Mouse (Mus musculus) right cerebral cortex, postnatal 10 days (tissue): ENCODE measurements around the gene Vstm4.

Experiments used
- DNase-seq, 2 experiments: peaks; one replicate each; pipeline ENCODE4 v3.0.0; 2021; ENCODE audit warnings: low spot score in 2 of 2

Gene Vstm4

DNA sequence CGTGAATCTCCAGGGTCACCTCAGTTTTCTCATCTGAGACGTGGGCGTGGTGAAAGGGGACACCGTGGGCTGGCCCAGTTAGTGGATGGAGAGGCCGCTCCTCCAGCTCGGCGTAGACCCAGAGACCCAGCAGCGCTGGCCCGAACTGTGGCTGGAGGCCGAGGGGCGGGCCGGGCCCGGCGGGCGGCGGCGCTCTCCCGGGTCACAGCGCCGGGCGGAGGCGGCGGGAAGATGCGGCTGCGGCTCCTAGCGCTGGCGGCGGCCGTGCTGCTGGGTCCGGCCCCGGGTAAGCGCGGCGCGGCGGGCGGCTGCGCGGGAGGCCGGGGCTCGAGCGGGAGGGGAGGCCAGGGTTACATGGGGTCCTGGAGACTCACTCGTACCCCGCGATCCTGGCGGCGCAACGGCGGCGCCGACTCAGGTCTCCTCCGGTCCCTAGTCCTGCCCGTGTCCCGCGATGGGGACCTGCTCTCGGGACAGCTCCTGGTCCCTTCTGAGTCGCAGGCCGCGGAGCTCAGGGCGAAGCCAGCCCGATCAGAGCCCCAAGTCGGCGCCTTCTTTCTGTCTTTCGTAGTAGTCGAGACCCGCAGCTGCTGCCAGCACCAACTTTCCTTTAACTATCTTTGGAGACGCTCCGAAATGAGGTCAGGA is at the start of gene Vstm4:
Gene Vstm4, plus strand, starts transcription at position 76 of the 648 bp plus-strand sequence.
- DNase-seq, result peak; percentile 55 to 65

DNA sequence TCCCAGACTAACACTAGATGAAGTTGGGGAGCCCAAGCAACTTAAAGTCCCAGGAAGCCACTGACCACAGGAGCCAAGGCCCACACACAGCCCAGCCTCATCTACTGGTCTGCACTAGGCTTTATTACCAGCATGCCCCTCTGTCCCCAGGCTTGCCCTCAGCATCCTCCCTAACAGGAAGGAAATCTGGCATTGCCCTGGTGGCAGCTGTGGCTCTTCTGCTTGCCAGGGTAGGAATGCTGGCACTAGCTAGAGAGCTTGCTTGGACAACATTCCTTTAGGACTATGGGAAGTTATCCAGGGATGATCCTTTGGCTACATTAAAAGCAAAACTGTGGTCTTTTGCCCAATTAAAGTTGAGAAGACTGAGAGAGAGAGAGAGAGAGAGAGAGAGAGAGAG is 46.4 kb upstream of the Vstm4 start:
- DNase-seq, result no peak

DNA sequence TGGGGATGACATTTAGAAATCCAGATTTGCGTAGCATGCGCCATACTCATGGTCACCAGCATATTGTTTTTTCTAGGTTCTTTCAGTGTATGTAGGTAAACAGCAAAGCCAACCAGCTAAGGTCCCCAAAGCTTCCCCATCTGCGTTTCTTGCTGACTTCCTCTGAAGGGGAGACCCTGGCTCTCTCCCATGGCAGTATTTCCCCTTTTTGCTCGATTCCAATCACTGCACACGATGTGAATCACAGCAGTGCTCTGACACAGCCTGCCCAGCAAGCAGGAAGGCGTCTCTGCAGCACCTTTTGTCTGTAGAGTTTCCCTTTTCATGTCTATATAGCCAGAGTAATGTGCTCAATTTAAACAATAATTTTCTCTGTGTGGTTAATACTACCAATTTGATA is 44.1 kb upstream of the Vstm4 start:
- peak; percentile 26 for DNase-seq

DNA sequence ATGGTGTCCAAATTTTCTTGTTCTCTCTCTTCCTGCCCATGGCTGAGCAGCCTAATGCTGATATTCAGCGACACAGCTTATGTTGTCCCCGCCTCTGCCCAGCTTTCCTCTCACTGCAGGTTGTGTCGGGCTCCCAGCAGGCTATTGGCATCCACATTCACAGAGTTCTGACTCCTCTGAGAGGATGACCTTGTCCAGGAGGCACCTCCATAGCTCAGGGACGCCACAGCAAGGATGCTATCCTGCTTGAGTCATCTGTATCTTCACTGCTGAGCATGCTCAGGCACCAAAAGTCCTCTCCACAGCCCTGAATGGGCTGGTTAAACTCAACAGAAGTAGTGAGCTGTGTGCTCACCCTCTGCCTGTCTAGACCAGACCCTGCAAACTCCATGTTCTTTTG is 41.6 kb upstream of the Vstm4 start:
- no peak for DNase-seq

DNA sequence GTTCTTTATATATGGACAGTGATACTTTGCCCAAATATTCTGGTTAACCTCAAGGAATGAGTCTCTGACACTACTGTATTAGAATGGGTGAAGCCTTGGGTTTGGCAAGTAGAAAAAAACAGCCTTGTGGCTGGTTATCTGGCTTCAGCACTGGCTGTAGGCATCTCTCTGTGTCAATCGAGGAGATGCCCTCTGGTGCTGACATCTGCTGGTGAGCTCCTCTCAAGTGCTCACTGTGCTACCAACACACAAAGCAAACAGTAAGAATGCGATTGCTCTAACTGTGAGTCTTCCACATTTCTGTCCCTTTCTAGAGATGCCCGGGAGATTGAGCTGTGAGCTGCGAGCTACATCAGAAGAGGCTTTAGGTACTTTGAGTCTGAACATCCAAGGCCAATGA is 40.0 kb upstream of the Vstm4 start:
- DNase-seq, result no peak

DNA sequence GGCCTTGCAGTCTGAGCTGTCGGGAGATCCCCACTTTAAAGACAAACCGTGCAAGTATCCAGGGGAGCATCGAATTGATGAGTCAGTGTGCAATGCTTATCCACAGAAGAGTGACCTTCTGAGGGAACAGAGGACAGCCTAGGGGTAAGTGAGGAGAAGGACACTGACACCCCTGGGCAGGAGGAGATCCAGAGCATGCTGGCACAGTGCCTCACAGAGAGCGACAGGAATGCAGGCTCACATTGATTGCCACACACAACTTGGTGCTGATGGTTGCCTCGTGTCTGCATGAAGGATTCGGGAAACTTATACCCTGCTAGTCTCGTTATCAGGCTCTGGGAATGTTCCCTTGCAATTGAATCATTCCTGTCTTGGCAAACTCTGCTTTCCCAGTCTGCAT is 39.3 kb upstream of the Vstm4 start:
- DNase-seq, result no peak

DNA sequence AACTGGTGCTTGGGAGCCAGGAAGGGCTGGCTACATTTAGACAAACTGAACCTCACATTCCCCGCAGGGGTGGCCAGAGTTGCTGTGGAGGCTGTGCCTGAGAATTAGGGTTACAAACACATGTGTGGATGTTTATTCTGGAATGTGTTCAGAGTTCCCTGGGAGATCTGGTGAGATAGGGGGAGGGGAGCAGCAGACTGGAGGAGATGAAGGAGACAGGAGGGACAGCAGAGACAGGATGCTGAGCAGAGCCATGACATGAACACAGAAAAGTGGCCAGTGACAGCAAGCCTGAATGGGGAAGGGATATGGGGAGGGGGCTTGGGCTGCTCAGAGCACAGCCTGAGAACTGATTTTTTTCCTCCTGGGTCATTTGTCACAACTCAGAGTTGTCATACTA is 37.3 kb upstream of the Vstm4 start:
- no peak for DNase-seq

DNA sequence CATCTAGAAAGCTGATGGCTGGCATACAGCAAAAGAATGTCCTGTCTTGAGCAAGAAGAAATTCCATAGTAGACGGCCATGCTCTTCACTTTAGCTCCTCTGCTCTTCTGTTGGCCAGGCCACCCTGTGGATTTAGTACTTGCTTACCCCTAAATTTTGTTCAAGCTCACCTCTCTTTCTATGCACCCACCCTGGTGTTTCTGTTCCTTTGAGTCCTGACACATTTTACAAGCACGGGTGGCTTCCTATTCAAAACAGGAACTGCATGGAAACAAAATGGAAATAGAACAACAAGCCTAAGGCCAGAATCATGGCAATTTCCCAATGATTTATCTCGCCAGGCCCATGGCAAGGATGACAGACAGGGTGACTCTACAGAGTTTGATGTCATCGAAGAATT is 33.7 kb upstream of the Vstm4 start:
- DNase-seq, result no peak

DNA sequence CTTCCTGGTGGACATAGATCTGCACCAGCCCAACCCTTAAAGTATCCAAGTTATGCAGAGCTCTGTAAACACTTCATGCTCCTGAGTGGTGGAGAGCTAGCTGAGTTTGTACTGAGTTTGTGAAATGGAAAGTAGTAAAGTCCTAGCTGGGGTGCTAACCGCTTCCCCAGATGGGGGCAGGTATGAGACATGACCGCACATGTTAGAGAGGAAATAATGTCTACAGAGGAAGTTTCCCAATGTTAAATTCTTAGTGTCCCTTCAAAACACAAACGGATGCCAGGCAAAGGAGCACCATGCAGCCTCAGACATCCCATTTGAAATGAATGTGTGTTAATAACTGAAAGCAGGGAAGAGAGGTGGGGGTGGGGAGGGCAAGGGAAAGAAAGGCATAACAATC is 32.7 kb upstream of the Vstm4 start:
- DNase-seq, result no peak

DNA sequence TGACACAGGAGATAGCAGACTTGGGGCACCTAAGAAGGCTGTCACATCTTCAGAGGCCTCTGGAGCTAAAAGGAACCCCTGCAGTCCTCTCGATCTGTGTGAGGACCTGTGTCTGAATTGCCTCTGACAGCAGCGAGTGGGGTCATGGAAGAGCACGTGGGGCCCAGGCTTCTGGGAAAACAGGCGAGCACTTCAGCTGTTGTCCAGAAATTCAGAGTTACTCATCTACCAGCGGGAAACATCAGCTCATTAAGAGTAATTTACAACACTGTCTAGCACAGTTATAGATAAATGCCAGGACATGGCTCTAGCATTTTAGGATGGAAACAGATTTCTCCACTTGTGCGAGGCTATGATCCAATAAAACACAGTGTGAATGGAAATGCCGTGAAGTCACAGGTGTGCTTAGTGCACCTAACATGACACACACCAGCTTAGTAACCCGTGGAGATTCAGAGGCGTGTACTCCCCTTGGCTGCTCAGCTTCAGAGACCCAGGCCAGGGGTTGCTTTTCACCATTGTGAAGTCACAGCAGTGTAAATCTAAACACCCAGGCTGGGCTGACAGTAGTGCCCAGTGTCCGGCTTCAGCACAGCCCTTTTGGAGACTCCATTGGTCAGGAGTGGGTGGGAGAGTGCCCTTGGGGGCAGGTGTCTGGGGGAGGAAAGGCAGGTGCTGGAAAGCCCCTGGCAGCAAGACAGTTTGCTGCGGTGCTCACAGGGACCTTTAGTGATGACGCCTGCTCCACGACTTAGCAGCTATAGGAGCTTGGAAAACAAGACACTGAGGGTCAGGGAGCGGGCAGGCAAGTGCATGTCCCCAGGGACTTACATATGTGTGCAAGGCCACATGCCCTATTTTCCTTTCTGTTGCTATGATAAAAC is 32.0 kb upstream of the Vstm4 start:
- no peak for DNase-seq

DNA sequence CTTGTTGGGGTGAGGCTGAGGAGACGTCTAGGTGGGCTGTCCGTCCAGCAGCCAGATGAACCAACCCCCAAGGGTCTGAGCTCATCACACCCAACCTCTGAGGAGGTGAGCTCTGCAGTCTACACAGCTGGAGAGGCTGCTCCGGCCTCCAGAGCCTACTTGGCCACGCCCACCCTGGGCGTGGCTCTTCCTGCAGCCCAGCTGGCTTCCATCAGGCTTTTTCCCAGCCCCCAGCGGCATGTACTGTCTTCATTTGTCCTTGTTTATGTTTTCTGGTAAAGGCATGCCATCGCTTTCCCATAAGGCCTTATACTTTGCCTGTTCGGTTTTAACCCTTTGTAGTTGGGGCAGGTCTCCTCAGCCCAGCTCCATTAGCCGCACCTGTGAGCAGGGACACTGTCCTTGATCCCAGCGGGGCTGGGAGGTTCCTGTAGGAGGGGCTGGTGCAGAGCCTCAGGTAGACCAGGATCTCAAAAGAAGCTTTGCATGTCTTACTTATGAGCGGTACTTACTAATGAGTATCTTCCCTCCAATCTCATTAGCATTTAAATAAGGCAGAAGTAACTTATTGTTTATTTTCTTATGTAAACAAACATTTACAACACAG is 31.0 kb upstream of the Vstm4 start:
- DNase-seq, result no peak

DNA sequence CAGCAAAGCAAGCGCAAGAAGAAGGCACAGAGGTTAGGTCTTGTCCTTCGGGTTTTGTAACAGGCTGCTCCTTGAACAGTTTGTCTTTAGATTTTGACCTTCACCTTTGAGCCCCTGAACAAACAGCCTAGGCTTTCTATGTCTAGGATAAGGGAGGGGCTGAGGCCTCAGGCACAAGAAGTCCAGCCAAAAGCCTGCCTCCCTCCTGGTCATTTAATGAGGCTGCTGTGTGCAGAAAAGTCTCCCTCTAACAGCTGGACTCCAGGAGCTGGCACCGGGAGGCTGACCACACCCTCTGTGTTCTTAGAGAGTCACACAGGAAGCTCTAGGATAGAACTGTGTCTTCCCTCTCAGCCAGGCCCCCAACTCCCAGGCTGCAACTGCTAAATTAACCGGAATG is 29.4 kb upstream of the Vstm4 start:
- no peak for DNase-seq

DNA sequence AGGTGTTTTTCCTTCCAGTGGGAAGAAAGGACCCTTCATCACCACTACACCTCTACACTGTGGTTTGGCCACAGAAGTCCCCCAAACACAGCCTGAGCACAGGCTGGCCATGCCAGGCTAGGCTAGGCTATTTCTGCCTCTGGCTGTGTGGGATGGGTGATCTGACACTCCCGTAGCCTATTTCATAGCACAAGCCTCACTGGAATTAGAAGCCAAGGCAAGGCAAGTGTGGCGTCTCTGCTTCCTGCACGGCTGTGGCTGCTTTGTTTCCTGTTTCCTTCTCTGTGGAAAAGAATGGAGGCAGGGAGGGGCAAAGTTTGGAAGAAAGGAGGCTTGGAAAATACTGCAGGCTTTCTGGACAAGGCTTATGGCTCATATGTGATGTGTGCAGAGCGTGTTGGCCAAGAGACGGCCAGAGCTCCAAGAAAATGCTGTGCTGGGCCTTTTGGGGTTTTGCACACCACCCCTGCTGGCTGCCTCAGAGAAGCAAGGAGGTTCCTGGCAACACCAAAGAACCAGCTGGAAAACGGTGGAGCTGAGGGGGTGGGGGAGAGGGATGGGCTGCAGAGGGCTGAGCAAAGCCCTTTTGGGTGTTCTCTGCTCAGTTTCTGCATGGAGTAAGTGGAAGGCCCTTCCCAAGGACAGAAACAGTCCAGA is 28.4 kb upstream of the Vstm4 start:
- DNase-seq, result peak; percentile 29 to 39

DNA sequence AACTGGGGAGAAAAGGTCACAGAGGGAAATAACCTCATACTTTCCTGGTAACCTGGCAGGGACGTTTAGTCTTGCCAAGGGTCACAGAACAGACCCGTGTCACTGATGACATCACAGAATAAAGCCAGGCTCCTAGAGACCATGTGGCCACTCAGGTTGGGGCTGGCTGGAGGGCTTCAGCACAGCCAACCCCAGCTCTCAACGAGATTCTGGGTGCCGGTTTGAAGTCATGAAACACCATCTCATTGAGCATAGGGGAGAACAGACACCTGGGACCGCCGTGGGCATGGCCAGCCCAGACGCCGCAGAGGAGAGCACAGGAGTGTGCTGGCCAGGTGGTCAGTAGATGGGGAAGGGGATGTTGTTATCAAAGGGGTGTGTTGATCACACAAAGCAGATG is 22.7 kb upstream of the Vstm4 start, which contains the start of gene Fam170b:
Gene Fam170b, plus strand, starts transcription at position 116 of the 400 bp plus-strand sequence.
- DNase-seq, result no peak

DNA sequence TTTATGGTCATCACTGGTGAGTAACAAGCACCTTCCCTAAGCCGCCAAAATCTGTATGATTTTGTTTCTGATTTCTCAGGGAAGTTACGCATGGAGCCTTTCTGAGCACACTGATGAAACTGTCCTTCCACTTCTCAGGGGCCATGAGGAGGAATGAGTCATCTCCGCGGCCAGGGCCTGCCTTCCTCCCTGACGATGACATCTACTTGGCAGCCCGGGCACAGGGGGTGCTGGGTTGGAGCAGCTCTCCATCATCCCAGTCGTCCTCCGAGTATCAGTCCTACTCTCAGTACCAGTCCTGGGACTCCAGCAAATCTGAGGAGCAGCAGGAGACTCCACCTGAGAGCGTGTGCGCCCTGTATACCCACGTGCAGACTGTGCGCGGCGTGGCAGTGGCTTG is 21.4 kb upstream of the Vstm4 start:
- no peak for DNase-seq

DNA sequence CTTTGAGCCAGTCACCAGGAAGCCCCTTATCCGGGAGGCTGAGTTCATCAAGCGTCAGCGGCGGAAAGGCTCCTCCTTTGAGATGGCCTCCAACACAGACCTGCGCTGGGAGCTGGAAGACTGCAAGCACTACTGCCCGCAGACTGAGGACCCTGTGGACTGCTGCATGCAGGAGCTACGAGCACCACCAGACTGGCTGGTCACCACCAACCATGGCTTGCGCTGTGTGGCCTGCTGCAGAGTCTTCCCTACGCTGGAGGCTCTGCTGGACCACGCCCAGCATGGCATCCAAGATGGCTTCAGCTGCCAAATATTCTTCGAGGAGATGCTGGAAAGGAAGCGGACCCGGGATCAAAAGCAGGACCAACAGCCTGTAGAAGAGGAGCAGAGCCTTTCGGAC is 21.0 kb upstream of the Vstm4 start:
- no peak for DNase-seq

DNA sequence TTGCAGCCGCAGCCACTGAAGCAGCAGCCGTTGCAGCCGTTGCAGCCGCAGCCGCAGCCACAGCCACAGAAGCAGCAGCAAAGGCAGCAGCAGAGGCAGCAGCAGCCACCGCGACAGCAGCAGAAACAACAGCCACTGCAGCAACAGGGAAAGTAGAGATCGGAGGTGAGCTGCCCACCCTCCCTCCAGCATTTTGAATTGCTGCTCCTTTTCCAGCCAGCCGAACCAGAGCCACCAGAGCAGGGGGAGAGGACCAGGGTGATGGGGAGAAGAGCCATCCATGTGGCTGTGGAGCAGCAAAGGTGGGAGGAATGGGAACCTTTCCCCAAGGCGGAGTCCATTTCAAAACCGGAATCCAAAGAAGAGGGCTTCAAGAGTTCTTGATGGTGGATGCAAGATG is 20.4 kb upstream of the Vstm4 start:
- DNase-seq, result no peak

DNA sequence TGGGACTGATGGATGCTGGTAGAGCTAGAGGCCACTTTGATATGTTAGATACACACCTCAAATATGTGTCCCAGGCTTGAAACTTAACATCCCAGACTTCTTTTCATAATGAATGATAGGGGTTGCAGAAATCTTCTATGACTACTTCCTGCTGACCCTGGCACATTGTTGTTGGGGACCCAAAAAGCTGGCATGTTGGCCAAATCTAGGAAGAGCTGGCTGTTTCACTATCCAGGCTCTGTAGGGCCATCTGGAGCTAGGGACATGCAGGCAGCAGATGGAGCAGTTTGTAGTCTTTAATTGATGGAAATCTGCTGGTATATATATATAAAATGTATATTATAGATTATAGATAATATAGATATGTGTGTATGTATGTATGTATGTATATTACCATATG is 14.5 kb upstream of the Vstm4 start:
- no peak for DNase-seq

DNA sequence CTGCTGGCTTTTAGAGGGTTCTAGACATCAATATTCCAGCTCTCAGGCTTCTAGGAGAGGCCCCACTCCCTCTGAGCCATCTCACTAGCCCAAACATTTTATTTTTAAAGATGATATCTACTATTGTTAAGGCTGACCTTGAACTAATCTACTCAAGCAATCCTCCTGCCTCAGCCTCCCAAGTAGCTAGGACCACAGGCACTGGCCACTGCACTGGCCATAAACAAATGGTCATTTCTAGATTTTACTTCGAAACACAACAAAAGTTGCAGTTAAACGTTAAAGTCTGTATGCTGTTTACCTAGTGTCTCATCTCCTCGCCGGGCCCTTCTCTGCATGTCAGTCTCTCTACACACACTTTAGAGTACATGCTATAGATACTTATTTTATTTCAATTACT is 2.5 kb upstream of the Vstm4 start:
- DNase-seq, result no peak

DNA sequence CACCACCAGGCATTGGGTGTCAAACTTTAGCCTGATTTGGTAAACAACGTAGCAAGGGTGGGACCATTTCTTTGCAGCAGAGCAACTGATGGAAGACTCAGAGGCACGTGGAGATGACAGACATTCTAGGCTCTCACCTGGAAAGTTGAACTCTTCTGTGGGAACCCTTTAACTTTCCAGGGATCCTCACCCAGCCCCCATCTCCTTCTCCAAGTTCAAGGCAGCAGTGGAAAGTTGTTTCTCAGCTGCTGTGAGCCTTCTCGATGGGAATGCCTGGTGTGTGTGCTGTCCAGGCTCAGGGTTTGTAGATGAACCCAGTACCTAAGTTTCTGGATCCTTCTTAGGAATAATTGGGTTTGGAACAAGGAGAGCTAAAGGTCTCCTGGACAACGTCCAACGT is 310 bp upstream of the Vstm4 start:
- DNase-seq, result no peak

DNA sequence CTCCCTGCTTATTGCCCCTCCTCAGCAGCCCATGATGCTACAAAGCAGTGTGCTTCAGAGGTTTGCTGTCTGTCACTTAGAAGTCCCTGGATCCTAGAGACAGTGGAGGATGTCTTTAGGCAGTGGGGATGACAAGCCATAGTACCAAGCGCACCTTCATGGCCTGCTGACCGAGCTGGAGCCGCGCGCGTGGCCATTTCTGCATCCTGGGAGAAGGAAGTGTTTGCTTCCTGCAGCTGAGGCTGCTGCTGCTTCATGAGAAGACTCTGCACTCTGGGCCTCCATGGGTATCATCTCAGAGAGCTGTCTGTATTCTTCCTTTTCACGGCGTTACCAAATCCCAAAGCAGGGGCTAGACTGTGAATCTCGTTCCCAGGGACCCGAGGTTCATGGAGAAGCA is 1.8 kb downstream of the Vstm4 start:
- no peak for DNase-seq

DNA sequence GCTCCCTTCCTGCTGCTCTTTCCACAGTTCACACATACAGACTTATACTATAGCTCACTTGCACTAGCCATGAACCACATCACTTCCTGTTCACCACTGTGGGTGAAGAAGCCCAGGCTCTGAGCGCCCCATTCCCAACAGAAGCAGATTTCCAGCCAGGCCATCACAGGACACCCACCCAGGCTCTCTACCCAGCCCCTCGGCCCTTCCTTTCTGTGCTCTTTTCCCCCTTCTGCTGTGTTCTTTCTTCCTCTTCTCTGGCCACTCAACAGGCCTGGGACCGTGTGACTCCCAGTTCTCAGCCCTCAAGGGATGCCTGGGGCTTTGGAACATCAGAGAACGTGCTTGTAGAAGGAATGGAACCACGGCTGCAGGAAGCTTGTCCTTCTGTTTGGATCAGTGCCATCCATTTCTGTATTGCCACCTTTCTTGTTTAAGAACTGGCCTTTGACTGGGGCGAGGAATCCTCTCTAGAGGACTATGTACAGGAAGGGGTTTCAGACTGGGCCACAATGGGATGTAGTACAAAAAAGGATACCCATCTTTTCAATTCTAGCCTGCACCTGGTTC is 2.5 kb downstream of the Vstm4 start:
- no peak for DNase-seq
